Comparison of ENCODE assay signal across 8 mouse cellular contexts in genomic region chr5:139251736-139252080, GRCm38 (mm10). TPM values are rescaled to one million over a fixed set of nuclear protein-coding genes. Genes with fewer than 3 reads are reported as not detected.
A peak's percentile ranks its signal among the peaks of the same experiment; 100 is the strongest.
DNase-seq lines count a peak whose midpoint lies in the region; ATAC-seq and TF ChIP-seq lines count a peak whose summit lies in the region.

No protein-coding gene starts in this region.

- TF ChIP-seq POLR2A in cerebellum, adult 2 months (IDR thresholded peaks at IDR 0.05; ENCODE audit: borderline replicate concordance, insufficient read depth, low read length) = no peak

- peaks cover 43% of the 10 kb centered on the region for H3K36me3 ChIP-seq in C2C12 (ENCODE audit: control insufficient read depth, insufficient read depth)
- peaks cover 45% of the 10 kb centered on the region for H3K36me3 ChIP-seq in forebrain, embryonic 13.5 days (ENCODE audit: poor library complexity, severe bottlenecking)
- peaks cover 18% of the 10 kb centered on the region for H3K36me3 ChIP-seq in liver, embryonic 14.5 days (replicated peaks; ENCODE audit: control insufficient read depth, insufficient read depth, low read depth)

- H3K4me3 ChIP-seq in cerebellum, adult 2 months (replicated peaks; ENCODE audit: insufficient read depth, low read depth, low read length) = peak overlapping the region; percentile 99
- H3K4me3 ChIP-seq in C2C12 (ENCODE audit: insufficient read depth, poor library complexity, severe bottlenecking) = no peak overlapping the region
- H3K4me3 ChIP-seq in forebrain, embryonic 13.5 days = peak overlapping the region; percentile 84
- peak overlapping the region; percentile 88 to 97 for H3K4me3 ChIP-seq in liver, embryonic 14.5 days (ENCODE audit: insufficient read depth in 1 of 2, low read depth in 2 of 2, low read length in 2 of 2)

- H3K9me3 ChIP-seq in forebrain, embryonic 13.5 days (replicated peaks) = no peaks in the 10 kb centered on the region
- H3K9me3 ChIP-seq in liver, embryonic 14.5 days (ENCODE audit: control insufficient read depth, low read length) = no peaks in the 10 kb centered on the region

- H3ac ChIP-seq in C2C12 (ENCODE audit: control insufficient read depth, insufficient read length, low read depth) = peak overlapping the region; percentile 71

- TF ChIP-seq CTCF in cerebellum, adult 2 months (IDR thresholded peaks at IDR 0.05; ENCODE audit: borderline replicate concordance, insufficient read depth, low read depth, low read length) = no peak; the same call in 1 of the 2 replicates
- no peak for TF ChIP-seq CTCF in C2C12 (IDR thresholded peaks at IDR 0.05; ENCODE audit: control insufficient read depth, insufficient read depth, insufficient read length)
- TF ChIP-seq CTCF in liver, embryonic 14.5 days (IDR thresholded peaks at IDR 0.05; ENCODE audit: low read depth) = peak; percentile 28

- peaks cover 19% of the 10 kb centered on the region for H3K4me1 ChIP-seq in cerebellum, adult 2 months (ENCODE audit: control insufficient read depth, insufficient read depth, low read length)
- H3K4me1 ChIP-seq in forebrain, embryonic 13.5 days = peaks cover 30% of the 10 kb centered on the region
- peaks cover 13 to 45% of the 10 kb centered on the region in 2 experiments for H3K4me1 ChIP-seq in liver, embryonic 14.5 days (replicated peaks; ENCODE audit: control insufficient read depth in 2 of 2, insufficient read depth in 2 of 2, low read length in 1 of 2)

- intact Hi-C loops in gastrocnemius, postnatal 14 days (cut with DNase I; ENCODE audit: low total_unique reads) = no loop called here

- H3K4me2 ChIP-seq in forebrain, embryonic 13.5 days = peak overlapping the region; percentile 97
- peak overlapping the region; percentile 99 for H3K4me2 ChIP-seq in liver, embryonic 14.5 days (ENCODE audit: low read depth)

- H3K27me3 ChIP-seq in cerebellum, adult 2 months (ENCODE audit: control insufficient read depth, insufficient read depth, low read length) = no peaks in the 10 kb centered on the region
- H3K27me3 ChIP-seq in C2C12 (ENCODE audit: control insufficient read depth, insufficient read depth, insufficient read length) = no peaks in the 10 kb centered on the region
- no peaks in the 10 kb centered on the region for H3K27me3 ChIP-seq in forebrain, embryonic 13.5 days
- no peaks in the 10 kb centered on the region for H3K27me3 ChIP-seq in liver, embryonic 14.5 days (ENCODE audit: control insufficient read depth, insufficient read depth, low read length)

- H3K79me3 ChIP-seq in C2C12 (ENCODE audit: low read depth) = peaks cover 39% of the 10 kb centered on the region

- DNase-seq in cerebellum, adult 2 months = no peak
- no peak for DNase-seq in cerebellum, adult 18-20 months
- DNase-seq in liver, embryonic 14.5 days (ENCODE audit: low read depth in 3 of 3, low spot score in 3 of 3) = no peak
- no peak for DNase-seq in MN1 (ENCODE audit: low spot score)
- no peak for DNase-seq in gastrocnemius, postnatal 14 days
- DNase-seq in Muller cell, postnatal 12 days (ENCODE audit: inconsistent ontology term) = no peak

- no peak for TF ChIP-seq EP300 in liver, embryonic 14.5 days (IDR thresholded peaks at IDR 0.05; ENCODE audit: low read depth)

- under 1% methylated on average over 8 of the region's 8 CpGs for WGBS in cerebellum, adult 2 months
- WGBS in forebrain, embryonic 13.5 days = under 1% methylated on average over 8 of the region's 8 CpGs
- 3% methylated on average over 8 of the region's 8 CpGs for WGBS in liver, embryonic 14.5 days (ENCODE audit: insufficient replicate concordance)

- peak overlapping the region; percentile 58 for H3K27ac ChIP-seq in cerebellum, adult 2 months (ENCODE audit: insufficient read depth, low read length)
- H3K27ac ChIP-seq in forebrain, embryonic 13.5 days = peak overlapping the region; percentile 71
- H3K27ac ChIP-seq in liver, embryonic 14.5 days = peak overlapping the region; percentile 32

- ATAC-seq in forebrain, embryonic 13.5 days = peak; percentile 52
- ATAC-seq in liver, embryonic 14.5 days (ENCODE audit: insufficient read depth) = peak; percentile 4

- peak overlapping the region; percentile 75 for H3K9ac ChIP-seq in forebrain, embryonic 13.5 days
- peak overlapping the region; percentile 82 for H3K9ac ChIP-seq in liver, embryonic 14.5 days (replicated peaks)

- peaks cover 41% of the 10 kb centered on the region for H3K79me2 ChIP-seq in C2C12 (ENCODE audit: control insufficient read depth, insufficient read depth)

TF ChIP-seq in C2C12, 6 proteins besides CTCF, POLR2A, EP300 and RAD21:
- TF ChIP-seq CEBPB (IDR thresholded peaks at IDR 0.05; ENCODE audit: low read depth) (no peak), FOSL1 (IDR thresholded peaks at IDR 0.05; ENCODE audit: insufficient read depth, low read length, poor library complexity, severe bottlenecking) (no peak), MYOD1 (IDR thresholded peaks at IDR 0.05; ENCODE audit: control insufficient read depth, insufficient read length, low read depth) (no peak), USF1 (IDR thresholded peaks at IDR 0.05; ENCODE audit: low read depth) (no peak), MAX (IDR thresholded peaks at IDR 0.05) (no peak), MYOG (IDR thresholded peaks at IDR 0.05; ENCODE audit: control insufficient read depth, extremely low read depth, insufficient read length) (no peak)

RNA-seq across cellular contexts. Expression of gene Get4, which starts 0.4 kb away (rescaled TPM):
- polyA plus RNA-seq in cerebellum, adult 2 months (2012; rRNA removed) = 106 and 114 TPM in 2 replicates
- polyA plus RNA-seq in C2C12 (2012; fragmentation: generic; extraction: Trizol) = 133 TPM
- polyA plus RNA-seq in forebrain, embryonic 13.5 days (2015; fragmentation: Nextera tagmentation; extraction: Ambion mirVana) = 122 and 137 TPM in 2 replicates
- polyA plus RNA-seq in liver, embryonic 14.5 days (2012; rRNA removed) = 48.6 and 56.8 TPM in 2 replicates
- polyA plus RNA-seq in liver, embryonic 14.5 days (2014; fragmentation: Nextera tagmentation; extraction: Ambion mirVana) = 107 and 118 TPM in 2 replicates
- total RNA-seq in gastrocnemius, postnatal 14 days (2021) = 10 to 100 TPM; 36.2 to 39.8 TPM

RNA-seq across cellular contexts. Expression of gene Sun1, which starts 51.3 kb away (rescaled TPM):
- polyA plus RNA-seq in cerebellum, adult 2 months (2012; rRNA removed) = 65.3 and 70.8 TPM in 2 replicates
- polyA plus RNA-seq in C2C12 (2012; fragmentation: generic; extraction: Trizol) = 39.4 TPM
- polyA plus RNA-seq in forebrain, embryonic 13.5 days (2015; fragmentation: Nextera tagmentation; extraction: Ambion mirVana) = 43.9 and 50.2 TPM in 2 replicates
- polyA plus RNA-seq in liver, embryonic 14.5 days (2012; rRNA removed) = 15.4 and 17.9 TPM in 2 replicates
- polyA plus RNA-seq in liver, embryonic 14.5 days (2014; fragmentation: Nextera tagmentation; extraction: Ambion mirVana) = 19.9 and 21.2 TPM in 2 replicates
- total RNA-seq in gastrocnemius, postnatal 14 days (2021) = 10 to 100 TPM; 31.0 to 33.2 TPM
